Mouse (Mus musculus) CH12.LX (cell line): ENCODE data around the gene Tbpl1. TPM values are rescaled to one million over a fixed set of nuclear protein-coding genes. Genes with fewer than 3 reads are reported as not detected.
A peak's percentile ranks its signal among the peaks of the same experiment; 100 is the strongest.

ENCODE experiments used
- DNase-seq: peaks from one replicate; pipeline ENCODE4 v3.0.0-alpha.2; 2013; ENCODE audit errors: extremely low read depth
- H3K27ac ChIP-seq: 2 replicates; pipeline ENCODE4 v1.5.1; 2012; ENCODE audit warnings: low read depth, mild to moderate bottlenecking, control low read depth, moderate library complexity; ENCODE audit not compliant: insufficient read depth
- H3K27me3 ChIP-seq: replicated peaks from 2 replicates; pipeline ENCODE3; 2012; ENCODE audit warnings: inconsistent platforms
- H3K36me3 ChIP-seq, 2 experiments: replicated peaks in 1 of 2; 2 replicates each; pipeline versions ENCODE3 to v1.6.1; 2012; ENCODE audit warnings: inconsistent platforms in 1 of 2, low read length in 1 of 2, mild to moderate bottlenecking in 1 of 2, mixed read lengths in 1 of 2, moderate library complexity in 1 of 2; ENCODE audit not compliant: control insufficient read depth in 1 of 2, insufficient read depth in 1 of 2
- H3K4me1 ChIP-seq, 2 experiments: 2 replicates each; pipeline ENCODE4 v1.6.1; 2012; ENCODE audit warnings: inconsistent platforms in 1 of 2, moderate library complexity in 1 of 2; ENCODE audit not compliant: insufficient read depth in 2 of 2, control insufficient read depth in 1 of 2
- H3K4me2 ChIP-seq: 2 replicates; pipeline ENCODE4 v1.6.1; 2012; ENCODE audit warnings: low read depth, mild to moderate bottlenecking, control low read depth; ENCODE audit not compliant: poor library complexity, insufficient read depth, severe bottlenecking
- H3K4me3 ChIP-seq, 3 experiments: fragments of 150-350 bp in 1 of 3; sonication (generic) in 1 of 3; replicated peaks in 1 of 3; 2 replicates each; pipeline versions ENCODE3 to v1.5.1; 2011 to 2012; ENCODE audit warnings: low read depth in 2 of 3, low read length in 2 of 3, mild to moderate bottlenecking in 2 of 3, moderate library complexity in 2 of 3, control low read depth in 1 of 3, improper control_type of control experiment in 1 of 3, inconsistent platforms in 1 of 3, mixed read lengths in 1 of 3; ENCODE audit not compliant: poor library complexity in 1 of 3
- H3K79me2 ChIP-seq: replicated peaks from 2 replicates; pipeline ENCODE4 v1.6.1; 2012; ENCODE audit warnings: mild to moderate bottlenecking, moderate library complexity; ENCODE audit not compliant: control insufficient read depth, poor library complexity, insufficient read depth, severe bottlenecking; ENCODE audit errors: extremely low read depth
- H3K9ac ChIP-seq: 2 replicates; pipeline ENCODE4 v1.6.1; 2012; ENCODE audit warnings: low read depth, mild to moderate bottlenecking, control low read depth, moderate library complexity; ENCODE audit not compliant: insufficient read depth
- H3K9me3 ChIP-seq: replicated peaks from 2 replicates; pipeline ENCODE3; 2012; ENCODE audit warnings: low read length, inconsistent platforms, mixed read lengths
- BHLHE40 ChIP-seq: IDR thresholded peaks from 2 replicates; pipeline ENCODE4 v1.6.1; 2011; ENCODE audit warnings: mild to moderate bottlenecking, low read depth, low read length, improper control_type of control experiment
- CHD1 ChIP-seq: IDR thresholded peaks from 2 replicates; pipeline ENCODE4 v1.6.1; 2012; ENCODE audit warnings: low read depth, low read length, improper control_type of control experiment, inconsistent platforms
- CHD2 ChIP-seq: IDR thresholded peaks from 2 replicates; pipeline ENCODE4 v1.6.1; 2011; ENCODE audit warnings: low read length, improper control_type of control experiment
- CTCF ChIP-seq, 2 experiments: IDR thresholded peaks in 1 of 2; conservative IDR thresholded peaks in 1 of 2; 2 replicates each; pipeline ENCODE4 v1.5.1; 2011 to 2012; ENCODE audit warnings: low read depth in 2 of 2, low read length in 2 of 2, improper control_type of control experiment in 1 of 2, inconsistent platforms in 1 of 2, mild to moderate bottlenecking in 1 of 2, moderate library complexity in 1 of 2
- E2F4 ChIP-seq: IDR thresholded peaks from 2 replicates; pipeline ENCODE4 v1.6.1; 2011; ENCODE audit warnings: low read depth, low read length, improper control_type of control experiment; ENCODE audit not compliant: insufficient replicate concordance
- ELF1 ChIP-seq: IDR thresholded peaks from 2 replicates; pipeline ENCODE4 v1.6.1; 2014; ENCODE audit warnings: low read depth, mild to moderate bottlenecking, inconsistent platforms, low read length, improper control_type of control experiment
- EP300 ChIP-seq: IDR thresholded peaks from 2 replicates; pipeline ENCODE4 v1.6.1; 2011; ENCODE audit warnings: low read length, improper control_type of control experiment
- HCFC1 ChIP-seq: IDR thresholded peaks from 2 replicates; pipeline ENCODE4 v1.6.1; 2012; ENCODE audit warnings: low read depth, mild to moderate bottlenecking, inconsistent platforms, low read length, improper control_type of control experiment
- JUND ChIP-seq: conservative IDR thresholded peaks from 2 replicates; pipeline ENCODE4 v1.6.1; 2011; ENCODE audit warnings: low read depth, low read length, improper control_type of control experiment
- KAT2A ChIP-seq: IDR thresholded peaks from 2 replicates; pipeline ENCODE4 v1.6.1; 2012; ENCODE audit warnings: low read length, improper control_type of control experiment, inconsistent platforms; ENCODE audit not compliant: insufficient replicate concordance
- MAZ ChIP-seq: IDR thresholded peaks from 2 replicates; pipeline ENCODE4 v1.6.1; 2012; ENCODE audit warnings: low read depth, mild to moderate bottlenecking, inconsistent platforms, low read length, improper control_type of control experiment, moderate library complexity
- NELFE ChIP-seq: IDR thresholded peaks from 2 replicates; pipeline ENCODE4 v1.6.1; 2011; ENCODE audit warnings: low read depth, low read length, improper control_type of control experiment
- PAX5 ChIP-seq: IDR thresholded peaks from 2 replicates; pipeline ENCODE4 v1.6.1; 2012; ENCODE audit warnings: low read length, inconsistent platforms, mixed read lengths
- POLR2A ChIP-seq: IDR thresholded peaks from 2 replicates; pipeline ENCODE4 v1.6.1; 2011; ENCODE audit warnings: low read depth, mild to moderate bottlenecking, improper control_type of control experiment, low read length
- POLR2AphosphoS2 ChIP-seq: IDR thresholded peaks from 2 replicates; pipeline ENCODE4 v1.6.1; 2011; ENCODE audit warnings: low read depth, low read length, improper control_type of control experiment
- RAD21 ChIP-seq: IDR thresholded peaks from 2 replicates; pipeline ENCODE4 v1.6.1; 2011; ENCODE audit warnings: low read depth, mild to moderate bottlenecking, low read length, improper control_type of control experiment, moderate library complexity
- SMC3 ChIP-seq: IDR thresholded peaks from 2 replicates; pipeline ENCODE4 v1.6.1; 2011; ENCODE audit warnings: low read depth, low read length, improper control_type of control experiment
- TCF12 ChIP-seq: IDR thresholded peaks from 2 replicates; pipeline ENCODE4 v1.6.1; 2014; ENCODE audit warnings: low read depth, mild to moderate bottlenecking, inconsistent platforms, low read length, improper control_type of control experiment
- UBTF ChIP-seq: IDR thresholded peaks from 2 replicates; pipeline ENCODE4 v1.6.1; 2012; ENCODE audit warnings: low read depth, mild to moderate bottlenecking, inconsistent platforms, low read length, improper control_type of control experiment, moderate library complexity
- USF1 ChIP-seq: IDR thresholded peaks from 2 replicates; pipeline ENCODE4 v1.6.1; 2014; ENCODE audit warnings: low read depth, mild to moderate bottlenecking, inconsistent platforms, low read length, improper control_type of control experiment
- USF2 ChIP-seq: conservative IDR thresholded peaks from 2 replicates; pipeline ENCODE4 v1.6.1; 2011; ENCODE audit warnings: low read depth, low read length, improper control_type of control experiment
- ZC3H11A ChIP-seq: IDR thresholded peaks from 2 replicates; pipeline ENCODE4 v1.6.1; 2012; ENCODE audit warnings: low read depth, mild to moderate bottlenecking, inconsistent platforms, low read length, improper control_type of control experiment
- ZKSCAN1 ChIP-seq: IDR thresholded peaks from 2 replicates; pipeline ENCODE4 v1.6.1; 2012; ENCODE audit warnings: low read depth, inconsistent platforms, low read length, improper control_type of control experiment, borderline replicate concordance
- ZNF384 ChIP-seq: IDR thresholded peaks from 2 replicates; pipeline ENCODE4 v1.6.1; 2012; ENCODE audit warnings: low read depth, low read length, improper control_type of control experiment, inconsistent platforms
- dilution Hi-C: fragments of 300-500 bp; cut with MboI; formaldehyde crosslinking; loops from 2 replicates; pipeline ENCODE4 v1.14.3; 2020; ENCODE audit warnings: low sequenced_read_pairs; ENCODE audit not compliant: extremely low pct_unique_long_range_greater_than_20kb, extremely low pct_ligation_motif_present
- in situ Hi-C: fragments of 300-500 bp; cut with MboI; formaldehyde crosslinking; loops from 3 replicates; pipeline ENCODE4 v1.14.3; 2019; ENCODE audit warnings: low sequenced_read_pairs, low pct_ligation_motif_present, low pct_unique_long_range_greater_than_20kb, mixed read lengths
- polyA plus RNA-seq: library from polyadenylated mRNA; unstranded; fragments of >175 nt; gene quantifications from 2 replicates; pipeline ENCODE4 v1.2.1, GENCODE M21; 2012; ENCODE audit warnings: low read depth; ENCODE audit not compliant: insufficient read length
- total RNA-seq, 2 experiments: library from RNA; depleted of rRNA; stranded (reverse); fragments of 300-350 nt in 1 of 2; fragments of >200 nt in 1 of 2; gene quantifications; 2 replicates each; pipeline ENCODE4 v1.2.3; 2012 to 2014

The Tbpl1 gene
- total and polyA plus RNA-seq, 3 experiments, result 34.6 to 54.6 (median 46.9) TPM

- in situ Hi-C loops (loop anchor here (10.0 kb wide), 1 partner anchor 134 kb away; no protein-coding TSS in a partner anchor), dilution Hi-C loops (no loop called here)
- H3K36me3 ChIP-seq, result peaks cover 0 to 16% of the 10 kb centered on the region in 2 experiments
- no peak overlapping the region for H3K27ac ChIP-seq
- TF ChIP-seq HCFC1 (no peak), EP300 (no peak), PAX5 (no peak), POLR2A (no peak), E2F4 (no peak), CHD1 (no peak), USF1 (no peak), CHD2 (no peak), BHLHE40 (no peak), JUND (no peak), TCF12 (no peak), ZKSCAN1 (no peak), NELFE (no peak), KAT2A (no peak), UBTF (no peak), USF2 (no peak), POLR2AphosphoS2 (no peak), MAZ (no peak), SMC3 (no peak), ZC3H11A (no peak)
- peaks cover 0 to 44% of the 10 kb centered on the region in 2 experiments; a peak in 2 of 4 replicates for H3K4me1 ChIP-seq
- DNase-seq, result no peak
- no peak overlapping the region for H3K4me3 ChIP-seq
- no peaks in the 10 kb centered on the region for H3K9me3 ChIP-seq
- peaks cover 36% of the 10 kb centered on the region for H3K79me2 ChIP-seq
- no peak overlapping the region for H3K9ac ChIP-seq
- no peak overlapping the region for H3K4me2 ChIP-seq
- no peaks in the 10 kb centered on the region for H3K27me3 ChIP-seq
Observed at GRCm38 (mm10) chr10:22718475-22718874, 13.3 kb downstream of the Tbpl1 start.

GRCm38 (mm10) chr10:22714520-22714919 lies 17.2 kb downstream of the Tbpl1 start:
- dilution Hi-C loops (no loop called here), in situ Hi-C loops (loop anchor here (10.0 kb wide), 1 partner anchor 130 kb away; no protein-coding TSS in a partner anchor)
- DNase-seq, result peak; percentile 70
- H3K9me3 ChIP-seq, result no peaks in the 10 kb centered on the region
- no peaks in the 10 kb centered on the region for H3K27me3 ChIP-seq
- peaks cover 22% of the 10 kb centered on the region for H3K79me2 ChIP-seq
- H3K4me3 ChIP-seq, result no peak overlapping the region
- H3K4me2 ChIP-seq, result no peak overlapping the region
- H3K36me3 ChIP-seq, result peaks cover 12 to 33% of the 10 kb centered on the region in 2 experiments
- peak; percentile 81 for TF ChIP-seq SMC3
- TF ChIP-seq ELF1, result no peak
- TF ChIP-seq CTCF (conservative IDR thresholded peaks at IDR 0.05 in 1 of 2, IDR thresholded peaks at IDR 0.05 in 1 of 2; ENCODE audit: low read depth in 2 of 2, low read length in 2 of 2), result peak; percentile 46 to 83
- peak; percentile 77 for TF ChIP-seq RAD21
- TF ChIP-seq ZNF384, result no peak
- no peak overlapping the region for H3K9ac ChIP-seq
- peaks cover 0 to 15% of the 10 kb centered on the region in 2 experiments; a peak in 2 of 4 replicates for H3K4me1 ChIP-seq
- H3K27ac ChIP-seq, result no peak overlapping the region
